Mouse (Mus musculus) G1E (cell line): Measurements from ENCODE around the gene Gm38392. TPM values are rescaled to one million over a fixed set of nuclear protein-coding genes. Genes with fewer than 3 reads are reported as not detected.

Source experiments
- ATAC-seq: 2 replicates; pipeline ENCODE4 v1.8.0; 2016; ENCODE audit warnings: mild to moderate bottlenecking; ENCODE audit not compliant: insufficient number of reproducible peaks, poor library complexity, low FRiP score, severe bottlenecking; ENCODE audit errors: extremely low read depth
- DNase-seq: peaks from one replicate; pipeline ENCODE4 v3.0.0; 2012; ENCODE audit warnings: low spot score
- H3K27me3 ChIP-seq: 2 replicates; pipeline ENCODE4 v1.6.1; 2012; ENCODE audit warnings: mild to moderate bottlenecking, low read length, inconsistent platforms; ENCODE audit not compliant: insufficient read depth
- H3K36me3 ChIP-seq: replicated peaks from 2 replicates; pipeline ENCODE3; 2012; ENCODE audit warnings: mild to moderate bottlenecking, inconsistent platforms
- H3K4me1 ChIP-seq: 2 replicates; pipeline ENCODE4 v1.6.1; 2012; ENCODE audit warnings: low read depth, low read length, inconsistent platforms, mixed read lengths; ENCODE audit not compliant: insufficient read depth
- H3K4me3 ChIP-seq: 2 replicates; pipeline ENCODE4 v1.5.1; 2012; ENCODE audit warnings: low read depth, mild to moderate bottlenecking, inconsistent platforms, low read length, moderate library complexity, mixed read lengths
- H3K9me3 ChIP-seq: replicated peaks from 2 replicates; pipeline ENCODE4 v1.6.1; 2012; ENCODE audit warnings: inconsistent platforms
- CTCF ChIP-seq: IDR thresholded peaks from 2 replicates; pipeline ENCODE4 v1.5.1; 2012; ENCODE audit warnings: low read depth, low read length, inconsistent platforms, mixed read lengths
- GATA1 ChIP-seq: IDR thresholded peaks from 2 replicates; pipeline ENCODE4 v1.6.1; 2012; ENCODE audit warnings: borderline replicate concordance, low read length, inconsistent platforms, mixed read lengths
- GATA2 ChIP-seq: IDR thresholded peaks from 2 replicates; pipeline ENCODE4 v1.6.1; 2012; ENCODE audit warnings: low read depth, low read length, inconsistent platforms, borderline replicate concordance
- POLR2AphosphoS5 ChIP-seq: IDR thresholded peaks from 2 replicates; pipeline ENCODE4 v1.6.1; 2012; ENCODE audit warnings: low read depth, low read length, inconsistent platforms; ENCODE audit not compliant: insufficient replicate concordance
- TAL1 ChIP-seq: conservative IDR thresholded peaks from 2 replicates; pipeline ENCODE4 v1.6.1; 2012; ENCODE audit warnings: low read depth, low read length, inconsistent platforms, mixed read lengths
- polyA plus RNA-seq: library from polyadenylated mRNA; stranded (reverse); fragments of >175 nt; gene quantifications from 2 replicates; pipeline ENCODE4 v1.2.3, GENCODE M21; 2012
- total RNA-seq, 2 experiments: library from RNA; stranded (forward) in 1 of 2; stranded (reverse) in 1 of 2; fragments of 200-1000 nt in 1 of 2; fragments of >200 nt in 1 of 2; fragmentation: Nextera tagmentation in 1 of 2; gene quantifications; 2 replicates each; pipeline ENCODE4 v1.2.3; 2014 to 2017

The Gm38392 gene
- total and polyA plus RNA-seq, 3 experiments, result not detected

- TF ChIP-seq GATA1, result no peak
- no peak for TF ChIP-seq POLR2AphosphoS5
- TF ChIP-seq GATA2, result no peak
- no peak for TF ChIP-seq TAL1
- TF ChIP-seq CTCF, result no peak
- no peak for DNase-seq
- Histone ChIP-seq H3K9me3 (no peaks in the 10 kb centered on the region), H3K27me3 (peaks cover 72% of the 10 kb centered on the region), H3K4me1 (no peaks in the 10 kb centered on the region), H3K4me3 (no peak overlapping the region), H3K36me3 (no peaks in the 10 kb centered on the region)
- ATAC-seq, result no peak
These were observed 87.4 kb downstream of the Gm38392 start for GRCm38 (mm10) chr3:88199541-88200110.

DNA sequence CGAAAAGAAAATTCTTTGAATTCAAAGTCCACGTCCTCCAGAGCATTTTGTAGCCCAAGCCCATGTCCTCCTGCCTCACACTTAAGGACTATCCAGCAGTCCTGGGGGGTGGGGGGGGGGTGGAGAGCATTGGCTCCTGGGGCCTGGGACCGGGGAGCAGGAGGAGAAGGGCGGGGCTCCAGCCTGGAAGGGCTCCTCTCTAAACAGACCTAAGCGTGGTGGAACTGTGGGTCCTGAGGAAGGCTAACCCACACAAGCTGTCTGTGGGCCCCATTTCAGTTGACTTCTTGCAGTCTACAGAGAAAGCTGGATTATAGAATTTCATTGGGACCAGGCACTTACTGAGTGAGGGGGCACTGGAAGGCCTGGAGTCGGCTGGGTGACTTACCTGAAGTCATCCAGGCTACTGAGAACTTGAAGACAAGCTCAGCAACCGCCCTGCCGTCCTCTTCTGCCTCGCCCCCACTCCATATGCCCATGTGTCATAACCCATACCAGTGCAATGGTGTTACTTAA lies 88.4 kb downstream of the Gm38392 start:
- Histone ChIP-seq H3K4me1 (no peaks in the 10 kb centered on the region), H3K36me3 (no peaks in the 10 kb centered on the region), H3K9me3 (no peaks in the 10 kb centered on the region), H3K4me3 (no peak overlapping the region), H3K27me3 (peaks cover 68% of the 10 kb centered on the region)
- TF ChIP-seq TAL1 (no peak), CTCF (no peak), GATA2 (no peak), POLR2AphosphoS5 (no peak), GATA1 (no peak)
- DNase-seq, result no peak
- ATAC-seq, result no peak

GRCm38 (mm10) chr3:88197741-88198504 lies 89.1 kb downstream of the Gm38392 start:
- no peak for ATAC-seq
- no peaks in the 10 kb centered on the region for H3K36me3 ChIP-seq
- H3K9me3 ChIP-seq, result no peaks in the 10 kb centered on the region
- no peak overlapping the region for H3K4me3 ChIP-seq
- no peak for DNase-seq
- no peak for TF ChIP-seq POLR2AphosphoS5
- no peak for TF ChIP-seq GATA2
- no peak for TF ChIP-seq CTCF
- no peak for TF ChIP-seq TAL1
- TF ChIP-seq GATA1, result no peak
- H3K4me1 ChIP-seq, result no peaks in the 10 kb centered on the region
- H3K27me3 ChIP-seq, result peaks cover 67% of the 10 kb centered on the region

Other genes starting within 250 kb of the Gm38392 start
- 22.5 and 27.8 TPM in 2 replicates for gene Gpatch4, start 244.1 kb downstream of the Gm38392 start, total RNA-seq (2014; fragmentation: Nextera tagmentation)
- 15.0 and 16.6 TPM in 2 replicates for gene Gpatch4, start 244.1 kb downstream of the Gm38392 start, total RNA-seq (2017)
- 31.3 and 48.1 TPM in 2 replicates for gene Gpatch4, start 244.1 kb downstream of the Gm38392 start, polyA plus RNA-seq
- gene Naxe, start 228.7 kb downstream of the Gm38392 start, total RNA-seq (2014; fragmentation: Nextera tagmentation), result 41.1 and 42.1 TPM in 2 replicates
- 40.1 and 42.4 TPM in 2 replicates for gene Naxe, start 228.7 kb downstream of the Gm38392 start, total RNA-seq (2017)
- 44.1 and 52.8 TPM in 2 replicates for gene Naxe, start 228.7 kb downstream of the Gm38392 start, polyA plus RNA-seq
- gene Ttc24, start 208.9 kb downstream of the Gm38392 start, total RNA-seq (2014; fragmentation: Nextera tagmentation), result not detected in 2 replicates
- gene Ttc24, start 208.9 kb downstream of the Gm38392 start, total RNA-seq (2017), result 0.05 TPM in 1 of 2 replicates, not detected in the other
- not detected in 2 replicates for gene Ttc24, start 208.9 kb downstream of the Gm38392 start, polyA plus RNA-seq
- 20.2 and 29.3 TPM in 2 replicates for gene Iqgap3, start 205.2 kb downstream of the Gm38392 start, total RNA-seq (2014; fragmentation: Nextera tagmentation)
- 22.8 and 22.9 TPM in 2 replicates for gene Iqgap3, start 205.2 kb downstream of the Gm38392 start, total RNA-seq (2017)
- gene Iqgap3, start 205.2 kb downstream of the Gm38392 start, polyA plus RNA-seq, result 10.6 and 13.8 TPM in 2 replicates
- 125 and 128 TPM in 2 replicates for gene Mef2d, start 144.8 kb downstream of the Gm38392 start, total RNA-seq (2014; fragmentation: Nextera tagmentation)
- gene Mef2d, start 144.8 kb downstream of the Gm38392 start, total RNA-seq (2017), result 15.4 and 17.0 TPM in 2 replicates
- gene Mef2d, start 144.8 kb downstream of the Gm38392 start, polyA plus RNA-seq, result 133 and 141 TPM in 2 replicates
- not detected in 2 replicates for gene Rhbg, start 32.5 kb downstream of the Gm38392 start, total RNA-seq (2014; fragmentation: Nextera tagmentation)
- not detected in 2 replicates for gene Rhbg, start 32.5 kb downstream of the Gm38392 start, total RNA-seq (2017)
- not detected in 2 replicates for gene Rhbg, start 32.5 kb downstream of the Gm38392 start, polyA plus RNA-seq
- gene Tsacc, start 9.8 kb upstream of the Gm38392 start, total RNA-seq (2014; fragmentation: Nextera tagmentation), result 11.5 and 17.6 TPM in 2 replicates
- 6.3 and 13.9 TPM in 2 replicates for gene Tsacc, start 9.8 kb upstream of the Gm38392 start, total RNA-seq (2017)
- gene Tsacc, start 9.8 kb upstream of the Gm38392 start, polyA plus RNA-seq, result 0.74 and 1.1 TPM in 2 replicates
- 213 and 234 TPM in 2 replicates for gene Cct3, start 9.9 kb upstream of the Gm38392 start, total RNA-seq (2014; fragmentation: Nextera tagmentation)
- 292 and 314 TPM in 2 replicates for gene Cct3, start 9.9 kb upstream of the Gm38392 start, total RNA-seq (2017)
- 27.9 and 28.7 TPM in 2 replicates for gene Cct3, start 9.9 kb upstream of the Gm38392 start, polyA plus RNA-seq
- gene Glmp, start 37.8 kb upstream of the Gm38392 start, total RNA-seq (2014; fragmentation: Nextera tagmentation), result 119 and 123 TPM in 2 replicates
- gene Glmp, start 37.8 kb upstream of the Gm38392 start, total RNA-seq (2017), result 65.7 and 89.1 TPM in 2 replicates
- 31.4 and 67.5 TPM in 2 replicates for gene Glmp, start 37.8 kb upstream of the Gm38392 start, polyA plus RNA-seq
- 3.8 and 8.1 TPM in 2 replicates for gene Tmem79, start 48.9 kb upstream of the Gm38392 start, total RNA-seq (2014; fragmentation: Nextera tagmentation)
- 1.1 and 1.6 TPM in 2 replicates for gene Tmem79, start 48.9 kb upstream of the Gm38392 start, total RNA-seq (2017)
- 1.3 and 2.7 TPM in 2 replicates for gene Tmem79, start 48.9 kb upstream of the Gm38392 start, polyA plus RNA-seq
- 47.5 and 59.3 TPM in 2 replicates for gene Smg5, start 49.0 kb upstream of the Gm38392 start, total RNA-seq (2014; fragmentation: Nextera tagmentation)
- 53.9 and 57.6 TPM in 2 replicates for gene Smg5, start 49.0 kb upstream of the Gm38392 start, total RNA-seq (2017)
- 56.8 and 78.5 TPM in 2 replicates for gene Smg5, start 49.0 kb upstream of the Gm38392 start, polyA plus RNA-seq
- gene Paqr6, start 77.4 kb upstream of the Gm38392 start, total RNA-seq (2014; fragmentation: Nextera tagmentation), result not detected in 2 replicates
- gene Paqr6, start 77.4 kb upstream of the Gm38392 start, total RNA-seq (2017), result 0.12 and 0.38 TPM in 2 replicates
- gene Paqr6, start 77.4 kb upstream of the Gm38392 start, polyA plus RNA-seq, result not detected in 2 replicates
- gene Bglap3, start 85.5 kb upstream of the Gm38392 start, total RNA-seq (2014; fragmentation: Nextera tagmentation), result not detected in 2 replicates
- gene Bglap3, start 85.5 kb upstream of the Gm38392 start, total RNA-seq (2017), result 0.16 and 0.17 TPM in 2 replicates
- not detected in 2 replicates for gene Bglap3, start 85.5 kb upstream of the Gm38392 start, polyA plus RNA-seq
- gene Bglap2, start 91.5 kb upstream of the Gm38392 start, total RNA-seq (2014; fragmentation: Nextera tagmentation), result not detected in 2 replicates
- not detected in 2 replicates for gene Bglap2, start 91.5 kb upstream of the Gm38392 start, total RNA-seq (2017)
- not detected in 2 replicates for gene Bglap2, start 91.5 kb upstream of the Gm38392 start, polyA plus RNA-seq
- not detected in 2 replicates for gene Bglap, start 97.3 kb upstream of the Gm38392 start, total RNA-seq (2014; fragmentation: Nextera tagmentation)
- gene Bglap, start 97.3 kb upstream of the Gm38392 start, total RNA-seq (2017), result not detected in 2 replicates
- not detected in 2 replicates for gene Bglap, start 97.3 kb upstream of the Gm38392 start, polyA plus RNA-seq
- gene Pmf1, start 123.1 kb upstream of the Gm38392 start, total RNA-seq (2014; fragmentation: Nextera tagmentation), result 273 and 301 TPM in 2 replicates
- 110 and 117 TPM in 2 replicates for gene Pmf1, start 123.1 kb upstream of the Gm38392 start, total RNA-seq (2017)
- 254 and 283 TPM in 2 replicates for gene Pmf1, start 123.1 kb upstream of the Gm38392 start, polyA plus RNA-seq
- 62.0 and 62.3 TPM in 2 replicates for gene Slc25a44, start 137.9 kb upstream of the Gm38392 start, total RNA-seq (2014; fragmentation: Nextera tagmentation)
- gene Slc25a44, start 137.9 kb upstream of the Gm38392 start, total RNA-seq (2017), result 50.3 and 50.9 TPM in 2 replicates
- gene Slc25a44, start 137.9 kb upstream of the Gm38392 start, polyA plus RNA-seq, result 17.4 and 23.0 TPM in 2 replicates
- gene Sema4a, start 174.0 kb upstream of the Gm38392 start, total RNA-seq (2014; fragmentation: Nextera tagmentation), result 1.1 TPM in 1 of 2 replicates, not detected in the other
- gene Sema4a, start 174.0 kb upstream of the Gm38392 start, total RNA-seq (2017), result 0.23 and 0.66 TPM in 2 replicates
- gene Sema4a, start 174.0 kb upstream of the Gm38392 start, polyA plus RNA-seq, result 1.3 and 1.7 TPM in 2 replicates
- 69.3 and 72.1 TPM in 2 replicates for gene Lmna, start 222.7 kb upstream of the Gm38392 start, total RNA-seq (2014; fragmentation: Nextera tagmentation)
- gene Lmna, start 222.7 kb upstream of the Gm38392 start, total RNA-seq (2017), result 96.4 and 98.2 TPM in 2 replicates
- 336 and 381 TPM in 2 replicates for gene Lmna, start 222.7 kb upstream of the Gm38392 start, polyA plus RNA-seq
- 6.2 and 8.2 TPM in 2 replicates for gene Mex3a, start 245.2 kb upstream of the Gm38392 start, total RNA-seq (2014; fragmentation: Nextera tagmentation)
- 1.7 and 2.0 TPM in 2 replicates for gene Mex3a, start 245.2 kb upstream of the Gm38392 start, total RNA-seq (2017)
- 9.0 and 9.6 TPM in 2 replicates for gene Mex3a, start 245.2 kb upstream of the Gm38392 start, polyA plus RNA-seq